Mouse (Mus musculus) T-cell, adult 2 months (primary cell): ENCODE results near the gene Rnase11.

Experiments
- DNase-seq: peaks from one replicate; pipeline ENCODE4 v3.0.0; 2022; ENCODE audit warnings: low spot score

Rnase11 gene

GRCm38 (mm10) chr14:51008781-51009180 is 41.2 kb downstream of the Rnase11 start:
- DNase-seq = no peak

GRCm38 (mm10) chr14:51007914-51008713 is 41.8 kb downstream of the Rnase11 start:
- DNase-seq = no peak

- DNase-seq = no peak
Measured at GRCm38 (mm10) chr14:51007152-51007801, 42.7 kb downstream of the Rnase11 start, which contains the start of gene Rnase10. Gene Rnase10, plus strand, starts transcription at chr14:51007751.
